Mouse (Mus musculus) testis, adult 2 months (tissue): ENCODE measurements around the gene Cd320.
"Not testable (repeated sequence)": the region's sequence is repeated elsewhere in the genome, so short reads cannot be mapped to it uniquely, and the experiment has no call there.

Source experiments
- CTCF ChIP-seq: fragments of 200-500 bp; IDR thresholded peaks from 2 replicates; pipeline ENCODE4 v1.5.1; 2012; ENCODE audit warnings: low read depth, mild to moderate bottlenecking, inconsistent platforms, low read length, moderate library complexity; ENCODE audit not compliant: control insufficient read depth, insufficient read depth, insufficient replicate concordance
- POLR2A ChIP-seq: fragments of 200-500 bp; IDR thresholded peaks from 2 replicates; pipeline ENCODE4 v1.6.1; 2012; ENCODE audit warnings: low read depth, mild to moderate bottlenecking, inconsistent platforms, low read length, moderate library complexity; ENCODE audit not compliant: control insufficient read depth

DNA sequence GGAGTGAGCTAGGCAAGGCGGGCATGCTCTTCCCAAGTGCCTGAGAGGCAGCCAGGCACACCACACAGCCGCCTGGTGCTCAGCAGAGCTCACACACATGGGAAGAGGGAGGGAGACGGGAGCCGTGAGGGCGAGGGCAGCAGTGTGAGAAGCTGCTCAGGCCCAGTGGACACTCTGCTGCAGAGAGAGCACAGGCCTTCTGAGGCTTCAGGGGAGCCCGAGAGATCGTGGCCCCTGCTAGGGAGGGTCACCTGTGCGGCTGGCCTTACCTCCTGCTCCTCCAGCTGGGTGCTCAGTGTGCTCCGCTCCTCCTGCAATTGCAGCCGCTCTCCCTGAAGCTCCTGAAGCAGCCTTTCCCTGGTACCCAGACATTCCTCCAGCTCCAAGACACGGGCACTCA is 41.4 kb downstream of the Cd320 start:
- TF ChIP-seq CTCF, POLR2A: not testable (repeated sequence)
